Mouse (Mus musculus): Measurements from ENCODE around the gene Lpp. TPM values are rescaled to one million over a fixed set of nuclear protein-coding genes. Genes with fewer than 3 reads are reported as not detected.

Gene Lpp
- polyA plus RNA-seq, 1 experiment from 2014 or later: 79.9 TPM

GRCm38 (mm10) chr16:24919349-24920012 is 526.2 kb downstream of the Lpp start:
- TF ChIP-seq CTCF (IDR thresholded peaks at IDR 0.05; ENCODE audit: low read depth): no peak
- no peaks in the 10 kb centered on the region for H3K36me3 ChIP-seq (ENCODE audit: insufficient read depth)
- no peak overlapping the region for H3K4me3 ChIP-seq (ENCODE audit: low read depth, low read length)
- no peak overlapping the region for H3K4me2 ChIP-seq
- H3K4me1 ChIP-seq (ENCODE audit: insufficient read depth): no peaks in the 10 kb centered on the region
- H3K9ac ChIP-seq: no peak overlapping the region
- DNase-seq (peak; percentile 31), ATAC-seq (ENCODE audit: insufficient read depth) (no peak)
- H3K27me3 ChIP-seq (ENCODE audit: insufficient read depth, low read length): no peaks in the 10 kb centered on the region
- H3K27ac ChIP-seq (ENCODE audit: low read depth): no peak overlapping the region
- 57% methylated on average over 11 of the region's 11 CpGs for WGBS
- H3K9me3 ChIP-seq (ENCODE audit: low read depth, low read length): no peaks in the 10 kb centered on the region

GRCm38 (mm10) chr16:24930070-24930469 is 536.8 kb downstream of the Lpp start:
- Histone ChIP-seq H3K4me1 (ENCODE audit: insufficient read depth) (no peaks in the 10 kb centered on the region), H3K4me2 (no peak overlapping the region), H3K9me3 (ENCODE audit: low read depth, low read length) (no peaks in the 10 kb centered on the region), H3K36me3 (ENCODE audit: insufficient read depth) (no peaks in the 10 kb centered on the region), H3K27me3 (ENCODE audit: insufficient read depth, low read length) (no peaks in the 10 kb centered on the region), H3K27ac (ENCODE audit: low read depth) (no peak overlapping the region), H3K9ac (no peak overlapping the region), H3K4me3 (ENCODE audit: low read depth, low read length) (no peak overlapping the region)
- DNase-seq (no peak), ATAC-seq (ENCODE audit: insufficient read depth) (no peak)
- no peak for TF ChIP-seq CTCF (IDR thresholded peaks at IDR 0.05; ENCODE audit: low read depth)

GRCm38 (mm10) chr16:24930621-24931020 is 537.3 kb downstream of the Lpp start:
- ATAC-seq (ENCODE audit: insufficient read depth) (no peak), DNase-seq (no peak)
- Histone ChIP-seq H3K36me3 (ENCODE audit: insufficient read depth) (no peaks in the 10 kb centered on the region), H3K4me3 (ENCODE audit: low read depth, low read length) (no peak overlapping the region), H3K4me2 (no peak overlapping the region), H3K27me3 (ENCODE audit: insufficient read depth, low read length) (no peaks in the 10 kb centered on the region), H3K9me3 (ENCODE audit: low read depth, low read length) (no peaks in the 10 kb centered on the region), H3K27ac (ENCODE audit: low read depth) (no peak overlapping the region), H3K9ac (no peak overlapping the region), H3K4me1 (ENCODE audit: insufficient read depth) (no peaks in the 10 kb centered on the region)
- no peak for TF ChIP-seq CTCF (IDR thresholded peaks at IDR 0.05; ENCODE audit: low read depth)
- 74% methylated on average over 5 of the region's 5 CpGs for WGBS

DNA sequence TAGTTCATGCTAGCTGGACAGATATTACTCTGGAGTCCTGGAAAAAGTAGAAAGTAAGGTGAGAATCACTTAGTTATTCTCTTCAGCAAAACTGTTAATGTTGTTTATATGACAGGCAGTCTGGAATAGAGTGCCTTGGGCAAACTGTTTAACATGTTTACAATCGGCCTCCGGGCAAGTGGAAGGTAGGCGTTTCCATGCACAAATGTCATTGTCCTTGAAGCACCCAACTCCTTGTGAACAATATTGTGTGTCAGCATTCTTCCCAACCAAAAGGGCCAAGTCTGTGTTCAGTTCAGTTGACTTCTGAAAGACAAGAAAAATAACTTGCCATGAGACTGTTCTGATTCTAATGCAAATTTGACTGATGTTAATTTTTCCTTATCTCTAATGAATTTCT is 539.5 kb downstream of the Lpp start:
- DNase-seq: no peak
- Histone ChIP-seq H3K27me3 (ENCODE audit: insufficient read depth, low read length) (no peaks in the 10 kb centered on the region), H3K36me3 (ENCODE audit: insufficient read depth) (no peaks in the 10 kb centered on the region), H3K9ac (no peak overlapping the region), H3K9me3 (ENCODE audit: low read depth, low read length) (no peaks in the 10 kb centered on the region), H3K4me3 (ENCODE audit: low read depth, low read length) (no peak overlapping the region), H3K27ac (ENCODE audit: low read depth) (no peak overlapping the region), H3K4me2 (no peak overlapping the region), H3K4me1 (ENCODE audit: insufficient read depth) (no peaks in the 10 kb centered on the region)
- WGBS: 68% methylated on average over 3 of the region's 3 CpGs
- no peak for TF ChIP-seq CTCF (IDR thresholded peaks at IDR 0.05; ENCODE audit: low read depth)
- ATAC-seq (ENCODE audit: insufficient read depth): no peak

DNA sequence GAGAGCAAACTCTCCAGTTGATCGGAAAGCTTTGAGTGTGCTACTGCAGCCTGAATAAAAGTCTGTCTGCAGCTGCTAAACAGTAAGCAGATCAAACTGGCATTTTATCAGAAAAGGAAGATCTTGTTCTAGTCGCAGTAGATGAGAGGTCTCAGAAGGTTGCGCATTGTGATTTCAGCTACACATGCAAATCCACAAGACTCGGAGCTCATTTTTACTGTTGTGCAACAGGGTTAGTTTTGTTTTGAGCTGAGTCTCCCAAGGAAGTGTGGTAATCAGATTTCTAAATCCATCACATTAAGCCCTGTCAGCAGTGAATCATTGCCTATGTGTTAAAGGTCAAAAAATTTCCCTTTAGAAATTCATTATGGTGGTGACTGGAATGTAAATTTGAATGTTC is 540.4 kb downstream of the Lpp start:
- no peaks in the 10 kb centered on the region for H3K4me1 ChIP-seq (ENCODE audit: insufficient read depth)
- no peaks in the 10 kb centered on the region for H3K9me3 ChIP-seq (ENCODE audit: low read depth, low read length)
- H3K9ac ChIP-seq: no peak overlapping the region
- H3K27me3 ChIP-seq (ENCODE audit: insufficient read depth, low read length): no peaks in the 10 kb centered on the region
- TF ChIP-seq CTCF (IDR thresholded peaks at IDR 0.05; ENCODE audit: low read depth): no peak
- WGBS: 66% methylated on average over 4 of the region's 4 CpGs
- no peak for ATAC-seq (ENCODE audit: insufficient read depth)
- H3K4me3 ChIP-seq (ENCODE audit: low read depth, low read length): no peak overlapping the region
- DNase-seq: peak; percentile 54
- H3K36me3 ChIP-seq (ENCODE audit: insufficient read depth): no peaks in the 10 kb centered on the region
- no peak overlapping the region for H3K4me2 ChIP-seq
- no peak overlapping the region for H3K27ac ChIP-seq (ENCODE audit: low read depth)

GRCm38 (mm10) chr16:24941306-24942160 is 548.2 kb downstream of the Lpp start:
- 68% methylated on average over 9 of the region's 9 CpGs for WGBS
- no peaks in the 10 kb centered on the region for H3K36me3 ChIP-seq (ENCODE audit: insufficient read depth)
- no peaks in the 10 kb centered on the region for H3K9me3 ChIP-seq (ENCODE audit: low read depth, low read length)
- no peak overlapping the region for H3K9ac ChIP-seq
- H3K4me1 ChIP-seq (ENCODE audit: insufficient read depth): no peaks in the 10 kb centered on the region
- no peak overlapping the region for H3K4me3 ChIP-seq (ENCODE audit: low read depth, low read length)
- DNase-seq (no peak), ATAC-seq (ENCODE audit: insufficient read depth) (0 out of 2 replicates have a peak, but pooled peaks have one; percentile 44)
- no peak overlapping the region for H3K27ac ChIP-seq (ENCODE audit: low read depth)
- H3K27me3 ChIP-seq (ENCODE audit: insufficient read depth, low read length): no peaks in the 10 kb centered on the region
- TF ChIP-seq CTCF (IDR thresholded peaks at IDR 0.05; ENCODE audit: low read depth): no peak
- no peak overlapping the region for H3K4me2 ChIP-seq

- no peak for TF ChIP-seq CTCF (IDR thresholded peaks at IDR 0.05; ENCODE audit: low read depth)
- no peaks in the 10 kb centered on the region for H3K9me3 ChIP-seq (ENCODE audit: low read depth, low read length)
- H3K4me2 ChIP-seq: no peak overlapping the region
- H3K4me3 ChIP-seq (ENCODE audit: low read depth, low read length): no peak overlapping the region
- no peak overlapping the region for H3K27ac ChIP-seq (ENCODE audit: low read depth)
- H3K4me1 ChIP-seq (ENCODE audit: insufficient read depth): no peaks in the 10 kb centered on the region
- 28% methylated on average over 6 of the region's 6 CpGs for WGBS
- no peak overlapping the region for H3K9ac ChIP-seq
- no peaks in the 10 kb centered on the region for H3K36me3 ChIP-seq (ENCODE audit: insufficient read depth)
- H3K27me3 ChIP-seq (ENCODE audit: insufficient read depth, low read length): no peaks in the 10 kb centered on the region
- ATAC-seq (ENCODE audit: insufficient read depth) (no peak), DNase-seq (peak; percentile 36)
These were observed 550.4 kb downstream of the Lpp start for GRCm38 (mm10) chr16:24943486-24944261.
